Mouse (Mus musculus): ENCODE results near the gene Ugt1a10. TPM values are rescaled to one million over a fixed set of nuclear protein-coding genes. Genes with fewer than 3 reads are reported as not detected.
"Not testable (repeated sequence)": the region's sequence is repeated elsewhere in the genome, so short reads cannot be mapped to it uniquely, and the experiment has no call there.

Ugt1a10 gene
- polyA plus RNA-seq, 1 experiment from 2014 or later, result not detected

- WGBS, result 80% methylated on average over 2 of the region's 2 CpGs
- not testable (repeated sequence) for H3K9me3 ChIP-seq (ENCODE audit: control insufficient read depth, low read length); H3K27ac ChIP-seq (replicated peaks; ENCODE audit: low read depth, low read length); H3K27me3 ChIP-seq (ENCODE audit: control insufficient read depth, insufficient read depth, low read length); H3K36me3 ChIP-seq (ENCODE audit: control insufficient read depth, insufficient read depth, low read length); DNase-seq (ENCODE audit: low spot score); H3K4me1 ChIP-seq (ENCODE audit: control insufficient read depth, insufficient read depth, low read length); H3K9ac ChIP-seq (ENCODE audit: low read length); ATAC-seq (ENCODE audit: insufficient number of reproducible peaks, low FRiP score, low TSS enrichment, low read depth); H3K4me2 ChIP-seq (ENCODE audit: low read depth, severe bottlenecking); H3K4me3 ChIP-seq (ENCODE audit: low read depth, low read length)
These were observed 44.5 kb downstream of the Ugt1a10 start for GRCm38 (mm10) chr1:88099691-88100090.

GRCm38 (mm10) chr1:88103019-88103418 is 47.8 kb downstream of the Ugt1a10 start, which contains the start of gene Ugt1a6b:
Ugt1a6b (plus strand) TSS chr1:88103252.
- H3K9ac ChIP-seq (ENCODE audit: low read length); ATAC-seq (ENCODE audit: insufficient number of reproducible peaks, low FRiP score, low TSS enrichment, low read depth); H3K4me3 ChIP-seq (ENCODE audit: low read depth, low read length); H3K4me1 ChIP-seq (ENCODE audit: control insufficient read depth, insufficient read depth, low read length); H3K27me3 ChIP-seq (ENCODE audit: control insufficient read depth, insufficient read depth, low read length); H3K36me3 ChIP-seq (ENCODE audit: control insufficient read depth, insufficient read depth, low read length); H3K27ac ChIP-seq (replicated peaks; ENCODE audit: low read depth, low read length); H3K9me3 ChIP-seq (ENCODE audit: control insufficient read depth, low read length); H3K4me2 ChIP-seq (ENCODE audit: low read depth, severe bottlenecking); DNase-seq (ENCODE audit: low spot score): not testable (repeated sequence)
- 71% methylated on average over 3 of the region's 3 CpGs for WGBS

GRCm38 (mm10) chr1:88103697-88104468 is 48.7 kb downstream of the Ugt1a10 start:
- H3K36me3 ChIP-seq (ENCODE audit: control insufficient read depth, insufficient read depth, low read length); H3K4me2 ChIP-seq (ENCODE audit: low read depth, severe bottlenecking); ATAC-seq (ENCODE audit: insufficient number of reproducible peaks, low FRiP score, low TSS enrichment, low read depth); H3K9ac ChIP-seq (ENCODE audit: low read length); H3K9me3 ChIP-seq (ENCODE audit: control insufficient read depth, low read length); H3K27me3 ChIP-seq (ENCODE audit: control insufficient read depth, insufficient read depth, low read length); DNase-seq (ENCODE audit: low spot score); H3K27ac ChIP-seq (replicated peaks; ENCODE audit: low read depth, low read length); H3K4me3 ChIP-seq (ENCODE audit: low read depth, low read length); H3K4me1 ChIP-seq (ENCODE audit: control insufficient read depth, insufficient read depth, low read length): not testable (repeated sequence)
- WGBS, result 77% methylated on average over 4 of the region's 5 CpGs

- 93% methylated on average over 1 of the region's 1 CpGs for WGBS
- Histone ChIP-seq H3K4me2 (ENCODE audit: low read depth, severe bottlenecking) (no peak overlapping the region), H3K27me3 (ENCODE audit: control insufficient read depth, insufficient read depth, low read length) (no peaks in the 10 kb centered on the region), H3K36me3 (ENCODE audit: control insufficient read depth, insufficient read depth, low read length) (no peaks in the 10 kb centered on the region), H3K4me3 (ENCODE audit: low read depth, low read length) (no peak overlapping the region), H3K9me3 (ENCODE audit: control insufficient read depth, low read length) (no peaks in the 10 kb centered on the region), H3K27ac (replicated peaks; ENCODE audit: low read depth, low read length) (no peak overlapping the region), H3K4me1 (ENCODE audit: control insufficient read depth, insufficient read depth, low read length) (no peaks in the 10 kb centered on the region), H3K9ac (ENCODE audit: low read length) (no peak overlapping the region)
- DNase-seq (ENCODE audit: low spot score) (no peak), ATAC-seq (ENCODE audit: insufficient number of reproducible peaks, low FRiP score, low TSS enrichment, low read depth) (no peak)
These were observed 49.7 kb downstream of the Ugt1a10 start for GRCm38 (mm10) chr1:88104667-88105430.

- H3K9me3 ChIP-seq (ENCODE audit: control insufficient read depth, low read length), result no peaks in the 10 kb centered on the region
- 68% methylated on average over 2 of the region's 2 CpGs for WGBS
- H3K27ac ChIP-seq (replicated peaks; ENCODE audit: low read depth, low read length), result no peak overlapping the region
- H3K36me3 ChIP-seq (ENCODE audit: control insufficient read depth, insufficient read depth, low read length), result no peaks in the 10 kb centered on the region
- H3K4me3 ChIP-seq (ENCODE audit: low read depth, low read length), result no peak overlapping the region
- ATAC-seq (ENCODE audit: insufficient number of reproducible peaks, low FRiP score, low TSS enrichment, low read depth) (no peak), DNase-seq (ENCODE audit: low spot score) (no peak)
- H3K4me2 ChIP-seq (ENCODE audit: low read depth, severe bottlenecking), result no peak overlapping the region
- H3K27me3 ChIP-seq (ENCODE audit: control insufficient read depth, insufficient read depth, low read length), result no peaks in the 10 kb centered on the region
- no peak overlapping the region for H3K9ac ChIP-seq (ENCODE audit: low read length)
- no peaks in the 10 kb centered on the region for H3K4me1 ChIP-seq (ENCODE audit: control insufficient read depth, insufficient read depth, low read length)
These were observed 50.5 kb downstream of the Ugt1a10 start for GRCm38 (mm10) chr1:88105656-88106055.

- not testable (repeated sequence) for H3K4me1 ChIP-seq (ENCODE audit: control insufficient read depth, insufficient read depth, low read length); DNase-seq (ENCODE audit: low spot score); ATAC-seq (ENCODE audit: insufficient number of reproducible peaks, low FRiP score, low TSS enrichment, low read depth); H3K4me3 ChIP-seq (ENCODE audit: low read depth, low read length); H3K27ac ChIP-seq (replicated peaks; ENCODE audit: low read depth, low read length); H3K4me2 ChIP-seq (ENCODE audit: low read depth, severe bottlenecking); H3K9me3 ChIP-seq (ENCODE audit: control insufficient read depth, low read length); H3K27me3 ChIP-seq (ENCODE audit: control insufficient read depth, insufficient read depth, low read length); H3K9ac ChIP-seq (ENCODE audit: low read length); H3K36me3 ChIP-seq (ENCODE audit: control insufficient read depth, insufficient read depth, low read length)
- WGBS, result 86% methylated on average over 2 of the region's 2 CpGs
These were observed 53.9 kb downstream of the Ugt1a10 start for GRCm38 (mm10) chr1:88109027-88109557.

- H3K9me3 ChIP-seq (ENCODE audit: control insufficient read depth, low read length); DNase-seq (ENCODE audit: low spot score); H3K4me2 ChIP-seq (ENCODE audit: low read depth, severe bottlenecking); ATAC-seq (ENCODE audit: insufficient number of reproducible peaks, low FRiP score, low TSS enrichment, low read depth); H3K4me1 ChIP-seq (ENCODE audit: control insufficient read depth, insufficient read depth, low read length); H3K36me3 ChIP-seq (ENCODE audit: control insufficient read depth, insufficient read depth, low read length); H3K9ac ChIP-seq (ENCODE audit: low read length); H3K27me3 ChIP-seq (ENCODE audit: control insufficient read depth, insufficient read depth, low read length); H3K4me3 ChIP-seq (ENCODE audit: low read depth, low read length); H3K27ac ChIP-seq (replicated peaks; ENCODE audit: low read depth, low read length): not testable (repeated sequence)
- 83% methylated on average over 2 of the region's 2 CpGs for WGBS
These were observed 54.4 kb downstream of the Ugt1a10 start for GRCm38 (mm10) chr1:88109604-88110003.

- H3K4me2 ChIP-seq (ENCODE audit: low read depth, severe bottlenecking); H3K27me3 ChIP-seq (ENCODE audit: control insufficient read depth, insufficient read depth, low read length); H3K36me3 ChIP-seq (ENCODE audit: control insufficient read depth, insufficient read depth, low read length); H3K9ac ChIP-seq (ENCODE audit: low read length); DNase-seq (ENCODE audit: low spot score); H3K4me1 ChIP-seq (ENCODE audit: control insufficient read depth, insufficient read depth, low read length); H3K9me3 ChIP-seq (ENCODE audit: control insufficient read depth, low read length); H3K4me3 ChIP-seq (ENCODE audit: low read depth, low read length); H3K27ac ChIP-seq (replicated peaks; ENCODE audit: low read depth, low read length); ATAC-seq (ENCODE audit: insufficient number of reproducible peaks, low FRiP score, low TSS enrichment, low read depth): not testable (repeated sequence)
- 94% methylated on average over 6 of the region's 6 CpGs for WGBS
These were observed 57.6 kb downstream of the Ugt1a10 start for GRCm38 (mm10) chr1:88112769-88113168.
